In genomic region chr9:76649484-76649883, GRCm38 (mm10) we compare ENCODE assay signal across 21 mouse cellular contexts.
DNase-seq lines count a peak whose midpoint lies in the region; ATAC-seq and TF ChIP-seq lines count a peak whose summit lies in the region.
"Had no signal": no experiment of that assay in that cellular context is flagged by ENCODE, and none has a peak within 500 bp of the region (broad histone marks: within the 10 kb centered on the region; RNA-seq: fewer than 3 reads in every experiment).

No protein-coding gene starts in this region.

- 63% methylated on average over 1 of the region's 1 CpGs for WGBS in intestine, embryonic 15.5 days
- WGBS in intestine, embryonic 16.5 days = 73% methylated on average over 1 of the region's 1 CpGs
- WGBS in intestine, postnatal 0 days = 44% methylated on average over 1 of the region's 1 CpGs
- WGBS in midbrain, postnatal 0 days = 93% methylated on average over 1 of the region's 1 CpGs

- no peaks in the 10 kb centered on the region for H3K4me1 ChIP-seq in intestine, embryonic 15.5 days (replicated peaks)
- no peaks in the 10 kb centered on the region for H3K4me1 ChIP-seq in intestine, embryonic 16.5 days (ENCODE audit: control insufficient read depth, insufficient read depth, low read length)
- no peaks in the 10 kb centered on the region for H3K4me1 ChIP-seq in intestine, postnatal 0 days (replicated peaks; ENCODE audit: control insufficient read depth, insufficient read depth, low read length)
- no peaks in the 10 kb centered on the region for H3K4me1 ChIP-seq in midbrain, postnatal 0 days (ENCODE audit: insufficient read depth, low read length)

- no peaks in the 10 kb centered on the region for H3K9me3 ChIP-seq in intestine, embryonic 15.5 days
- H3K9me3 ChIP-seq in intestine, embryonic 16.5 days (ENCODE audit: control insufficient read depth, low read length) = no peaks in the 10 kb centered on the region
- no peaks in the 10 kb centered on the region for H3K9me3 ChIP-seq in intestine, postnatal 0 days (ENCODE audit: control insufficient read depth)
- no peaks in the 10 kb centered on the region for H3K9me3 ChIP-seq in midbrain, postnatal 0 days (ENCODE audit: low read length)
- H3K9me3 ChIP-seq: G1E had no signal

- no peak for DNase-seq in frontal cortex, postnatal 10 days (ENCODE audit: low spot score in 2 of 2)
- no peak for DNase-seq in midbrain, postnatal 0 days (ENCODE audit: low spot score)
- DNase-seq: adrenal gland, adult 2 months; adrenal gland, adult 8-10 months; adrenal gland, postnatal 10 days; adrenal gland, postnatal 14 days; adrenal gland, postnatal 25 days; adrenal gland, postnatal 36 days; B cell, adult 2 months; cerebellum, adult 11 months; cerebellum, adult 11-12 months; cerebellum, adult 18-20 months had no signal

- H3K9ac ChIP-seq in intestine, embryonic 15.5 days = no peak overlapping the region
- H3K9ac ChIP-seq in intestine, embryonic 16.5 days (ENCODE audit: low read depth, low read length) = no peak overlapping the region
- H3K9ac ChIP-seq in intestine, postnatal 0 days (ENCODE audit: low read depth, low read length) = no peak overlapping the region
- no peak overlapping the region for H3K9ac ChIP-seq in midbrain, postnatal 0 days (replicated peaks; ENCODE audit: low read length, poor library complexity, severe bottlenecking)

- H3K36me3 ChIP-seq in intestine, embryonic 15.5 days = no peaks in the 10 kb centered on the region
- H3K36me3 ChIP-seq in intestine, embryonic 16.5 days (ENCODE audit: control insufficient read depth, insufficient read depth, low read length) = no peaks in the 10 kb centered on the region
- no peaks in the 10 kb centered on the region for H3K36me3 ChIP-seq in intestine, postnatal 0 days (ENCODE audit: control insufficient read depth, insufficient read depth)
- no peaks in the 10 kb centered on the region for H3K36me3 ChIP-seq in midbrain, postnatal 0 days (ENCODE audit: insufficient read depth, low read length)
- H3K36me3 ChIP-seq: G1E had no signal

- H3K27me3 ChIP-seq in intestine, embryonic 15.5 days (replicated peaks) = no peaks in the 10 kb centered on the region
- no peaks in the 10 kb centered on the region for H3K27me3 ChIP-seq in intestine, embryonic 16.5 days (replicated peaks; ENCODE audit: control insufficient read depth, insufficient read depth, low read length)
- no peaks in the 10 kb centered on the region for H3K27me3 ChIP-seq in intestine, postnatal 0 days (replicated peaks; ENCODE audit: control insufficient read depth, insufficient read depth, low read length)
- no peaks in the 10 kb centered on the region for H3K27me3 ChIP-seq in midbrain, postnatal 0 days (ENCODE audit: insufficient read depth, low read length)
- H3K27me3 ChIP-seq: CH12.LX had no signal

- no peak overlapping the region for H3K4me3 ChIP-seq in intestine, embryonic 15.5 days (replicated peaks)
- no peak overlapping the region for H3K4me3 ChIP-seq in intestine, embryonic 16.5 days (ENCODE audit: low read length)
- H3K4me3 ChIP-seq in intestine, postnatal 0 days (ENCODE audit: low read depth, low read length) = no peak overlapping the region
- no peak overlapping the region for H3K4me3 ChIP-seq in midbrain, postnatal 0 days (ENCODE audit: low read depth, low read length)

- ATAC-seq in intestine, embryonic 15.5 days = peak; percentile 83
- peak; percentile 74 for ATAC-seq in intestine, embryonic 16.5 days
- ATAC-seq in intestine, postnatal 0 days = peak; percentile 60; the same call in 1 of the 2 replicates
- no peak for ATAC-seq in midbrain, postnatal 0 days (ENCODE audit: low FRiP score)
- ATAC-seq in granulocyte monocyte progenitor cell, adult 5-6 weeks (replicated peaks; ENCODE audit: poor library complexity, severe bottlenecking) = no peak
- ATAC-seq: activated CD4-positive, CD25-positive, alpha-beta regulatory T cell, adult 4 months; CD4-positive, CD25-positive, alpha-beta regulatory T cell, adult 4 months; Patski had no signal

- no peak overlapping the region for H3K27ac ChIP-seq in intestine, embryonic 15.5 days
- no peak overlapping the region for H3K27ac ChIP-seq in intestine, embryonic 16.5 days (ENCODE audit: low read length)
- H3K27ac ChIP-seq in intestine, postnatal 0 days (ENCODE audit: low read depth, low read length) = no peak overlapping the region
- H3K27ac ChIP-seq in midbrain, postnatal 0 days (ENCODE audit: low read depth, low read length) = no peak overlapping the region

- TF ChIP-seq CTCF in intestine, postnatal 0 days (IDR thresholded peaks at IDR 0.05; ENCODE audit: low read depth) = no peak
- TF ChIP-seq CTCF in midbrain, postnatal 0 days (IDR thresholded peaks at IDR 0.05) = no peak

- no peak overlapping the region for H3K4me2 ChIP-seq in intestine, embryonic 15.5 days (replicated peaks)
- no peak overlapping the region for H3K4me2 ChIP-seq in intestine, embryonic 16.5 days (ENCODE audit: low read depth, low read length)
- no peak overlapping the region for H3K4me2 ChIP-seq in intestine, postnatal 0 days (replicated peaks; ENCODE audit: low read depth)
- no peak overlapping the region for H3K4me2 ChIP-seq in midbrain, postnatal 0 days (ENCODE audit: low read depth, low read length, poor library complexity, severe bottlenecking)

Comparison
In these comparisons a context has a peak if more than half of its experiments do, and no peak if none do; other contexts are left out.
1. ATAC-seq: peak in intestine, embryonic 15.5 days (single experiment), intestine, embryonic 16.5 days (single experiment) and intestine, postnatal 0 days (single experiment); none in midbrain, postnatal 0 days (single experiment) and granulocyte monocyte progenitor cell, adult 5-6 weeks (single experiment).